Mouse (Mus musculus) layer of hippocampus, adult 9-11 months (tissue): ENCODE results near the gene Kcnip2.
A peak's percentile ranks its signal among the peaks of the same experiment; 100 is the strongest.
"Not testable (repeated sequence)": the region's sequence is repeated elsewhere in the genome, so short reads cannot be mapped to it uniquely, and the experiment has no call there.

ENCODE experiments used
- DNase-seq: peaks from one replicate; pipeline ENCODE4 v3.0.0; 2022

Kcnip2 gene

DNA sequence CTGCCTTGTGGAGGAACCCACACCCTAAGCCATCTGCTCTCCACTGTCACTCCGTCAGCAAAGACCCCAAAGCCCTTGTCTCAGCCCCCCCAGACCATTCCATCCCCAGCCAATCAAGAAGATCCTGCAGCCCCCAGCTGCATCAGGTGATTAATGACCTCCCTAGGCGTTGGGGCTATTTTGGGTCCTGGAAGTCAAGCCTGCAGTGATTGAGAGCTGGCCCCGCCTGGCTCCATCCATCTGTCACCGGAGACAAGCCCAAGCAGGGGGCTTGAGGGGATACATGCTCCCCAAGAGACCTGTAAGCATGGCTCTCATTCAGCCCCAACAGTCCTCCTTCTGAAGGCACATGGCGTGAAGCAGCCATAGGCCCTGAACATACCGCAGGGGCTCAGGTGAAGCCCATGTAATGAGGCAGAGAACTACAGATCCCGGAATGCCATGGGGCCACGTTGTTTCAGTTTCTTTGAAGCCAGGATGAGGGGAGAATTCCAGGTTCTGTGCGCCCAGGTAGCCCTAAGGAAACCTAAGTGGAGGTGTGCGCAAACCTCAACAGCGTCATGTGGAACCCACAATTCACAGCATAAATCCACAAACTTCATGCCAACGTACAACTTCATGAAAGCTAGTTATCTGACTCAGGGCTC, 4.7 kb downstream of the Kcnip2 start:
- no peak for DNase-seq

DNA sequence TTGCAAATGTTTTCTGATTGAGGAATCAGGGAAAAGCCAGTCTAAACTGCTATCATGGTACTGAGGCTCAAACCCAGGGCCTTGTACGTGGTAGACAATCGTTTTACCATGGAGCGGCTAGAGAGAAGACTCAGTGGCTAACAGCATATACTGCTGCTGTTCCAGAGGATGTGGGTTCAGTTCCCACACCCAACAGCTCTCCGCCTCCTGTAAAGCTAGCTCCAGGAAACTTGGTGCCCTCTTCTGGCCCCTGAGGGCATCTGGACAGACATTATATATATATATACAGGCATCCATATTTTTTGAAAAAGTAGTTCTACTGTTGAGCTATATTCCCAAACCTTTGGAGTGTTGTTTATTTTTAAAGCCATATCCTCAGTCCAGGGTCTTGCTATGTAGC, 8.1 kb downstream of the Kcnip2 start:
- DNase-seq: no peak

GRCm38 (mm10) chr19:45805817-45806216, 10.0 kb downstream of the Kcnip2 start:
- DNase-seq: not testable (repeated sequence)

DNA sequence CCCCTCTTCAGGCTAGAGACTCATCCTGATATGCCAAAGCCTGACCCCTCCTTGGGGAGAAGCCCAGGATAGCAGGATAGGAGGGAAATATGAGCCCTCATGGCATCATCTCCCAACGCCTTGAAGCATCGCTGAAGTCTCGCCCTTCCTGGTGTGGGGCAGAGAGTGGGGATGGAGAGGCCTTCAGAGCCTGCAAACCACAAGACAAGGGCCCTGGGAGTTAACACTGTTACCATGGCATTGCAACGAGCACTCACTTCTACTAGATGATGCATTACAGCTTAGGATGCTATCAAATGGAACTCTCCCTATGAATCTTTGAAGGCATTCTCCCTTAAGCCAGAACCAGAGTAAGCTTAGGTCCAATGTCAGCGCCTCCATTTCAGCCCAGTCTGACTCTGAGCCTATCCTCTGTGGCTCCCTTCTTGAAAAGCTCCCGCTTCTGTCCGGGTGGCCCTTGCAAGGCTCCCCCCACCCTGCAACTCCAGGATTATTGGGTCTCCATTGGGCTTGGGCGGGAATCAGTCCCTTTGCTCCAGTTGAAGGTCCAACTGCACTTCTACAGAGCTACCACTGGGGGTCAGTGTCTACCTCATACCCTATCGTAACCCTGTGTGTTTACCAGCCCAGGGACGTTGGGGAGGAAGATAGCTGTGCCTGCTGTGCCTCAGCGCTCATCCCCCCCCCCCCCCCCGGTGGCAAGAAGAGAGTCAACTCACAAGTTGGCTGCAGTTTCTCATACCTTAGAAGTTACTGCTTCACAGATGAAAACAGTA, 11.1 kb downstream of the Kcnip2 start:
- no peak for DNase-seq

DNA sequence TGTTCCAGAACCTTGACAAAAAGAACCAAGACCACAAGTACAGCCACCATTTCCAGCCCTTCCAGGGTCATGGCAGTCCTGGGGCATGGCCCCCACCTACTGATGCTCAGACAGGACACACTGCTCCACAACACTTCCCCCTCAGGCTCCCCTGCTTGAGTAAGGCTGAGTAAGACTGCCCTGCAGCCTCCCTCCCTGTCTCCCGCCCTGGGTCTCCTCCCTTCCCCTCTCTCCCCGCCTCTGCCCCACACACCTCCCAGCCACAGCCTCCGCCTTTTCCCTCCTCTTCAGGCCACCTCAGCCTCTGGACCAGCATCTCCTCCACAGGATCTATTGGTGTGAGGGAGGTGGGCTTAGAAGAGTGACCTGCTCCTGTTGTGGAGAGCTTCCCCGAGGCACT, 12.5 kb downstream of the Kcnip2 start:
- DNase-seq: no peak

- no peak for DNase-seq
Observed at GRCm38 (mm10) chr19:45802702-45803101, 13.2 kb downstream of the Kcnip2 start.

DNA sequence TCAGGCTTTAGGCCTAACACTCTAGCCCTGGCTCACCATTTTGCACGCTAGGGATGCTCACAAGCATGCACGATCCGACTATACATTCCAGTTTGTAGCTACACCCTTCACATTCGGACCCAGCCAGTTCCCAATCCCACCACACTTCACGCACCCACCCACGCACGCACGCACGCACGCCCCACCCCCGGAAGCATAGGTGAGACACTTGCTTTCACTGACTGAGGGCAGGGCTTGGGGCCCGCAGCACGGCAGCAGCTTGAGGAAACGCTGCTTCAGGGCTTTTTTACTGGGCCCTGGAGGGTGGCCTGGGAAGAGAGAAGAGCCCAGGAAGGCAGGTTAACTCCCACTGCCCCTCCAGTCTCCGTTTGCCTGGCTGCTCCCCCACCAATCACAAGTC, 19.0 kb downstream of the Kcnip2 start:
- DNase-seq: no peak

GRCm38 (mm10) chr19:45796061-45796556, 19.8 kb downstream of the Kcnip2 start:
- DNase-seq: no peak

DNA sequence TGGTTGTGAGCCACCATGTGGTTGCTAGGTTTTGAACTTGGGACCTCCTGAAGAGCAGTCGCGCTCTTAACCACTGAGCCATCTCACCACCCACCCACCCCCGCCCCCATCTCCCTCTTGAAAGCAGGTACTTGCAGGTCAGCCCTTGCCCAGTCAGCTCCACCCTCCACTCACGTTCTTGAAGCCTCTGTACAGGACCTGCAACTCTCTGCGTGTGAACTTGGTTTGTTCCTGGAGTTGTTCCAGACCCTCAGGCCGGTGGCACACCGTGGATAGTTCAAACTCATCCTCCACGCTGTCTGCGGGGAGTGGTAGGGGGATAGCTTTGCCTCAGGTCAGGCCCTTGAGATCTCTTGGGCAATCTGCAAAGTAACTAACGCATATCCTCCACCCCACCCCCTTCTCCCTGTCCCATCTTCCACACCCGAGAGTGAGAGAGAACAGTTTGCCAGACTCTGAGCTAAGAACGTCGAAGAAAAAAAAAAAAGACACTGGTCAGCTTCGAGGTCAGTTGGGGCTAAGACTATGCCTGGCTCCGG, 20.4 kb downstream of the Kcnip2 start:
- no peak for DNase-seq

DNA sequence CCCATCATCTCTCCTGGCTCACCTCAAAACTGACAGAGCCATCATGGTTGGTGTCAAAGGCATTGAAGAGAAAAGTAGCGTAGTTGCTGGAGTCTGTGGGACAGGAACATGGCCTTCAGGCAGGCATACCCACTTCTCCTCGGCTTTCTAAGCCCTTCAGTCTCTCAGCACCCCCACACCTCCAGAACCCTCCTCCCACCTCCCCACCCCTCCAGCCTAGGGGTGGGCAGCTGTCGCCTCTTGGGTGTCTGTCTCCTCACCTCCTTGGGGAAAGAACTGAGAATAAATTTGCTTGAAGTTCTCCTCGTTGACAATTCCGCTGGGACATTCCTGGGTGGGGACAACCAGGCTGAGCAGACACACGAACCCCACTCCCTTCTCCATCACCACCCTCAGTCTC, 21.1 kb downstream of the Kcnip2 start:
- DNase-seq: no peak

- no peak for DNase-seq
Observed at GRCm38 (mm10) chr19:45792404-45792803, 23.5 kb downstream of the Kcnip2 start.

GRCm38 (mm10) chr19:45789888-45790874, 25.7 kb downstream of the Kcnip2 start:
- DNase-seq: no peak

GRCm38 (mm10) chr19:45789365-45789764, 26.5 kb downstream of the Kcnip2 start:
- no peak for DNase-seq

DNA sequence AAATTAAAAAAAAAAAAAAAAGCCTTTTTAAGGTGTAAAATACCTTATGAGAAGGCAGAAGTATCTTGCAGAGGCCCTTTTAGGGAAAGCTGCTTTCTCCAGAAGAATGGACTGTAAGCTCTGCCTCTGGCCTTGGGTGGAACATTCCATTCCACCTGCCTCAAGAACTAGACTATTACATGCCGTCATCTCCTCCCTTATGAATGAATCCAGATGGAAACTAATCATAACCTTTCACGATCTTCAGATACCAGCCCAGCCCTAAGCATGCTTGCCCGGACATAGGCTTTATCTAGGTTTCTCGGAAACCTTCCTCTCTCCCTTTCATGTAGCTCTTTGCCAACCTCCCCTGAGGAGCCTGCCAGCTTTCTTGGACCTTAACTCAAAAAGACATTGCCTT, 27.5 kb downstream of the Kcnip2 start:
- no peak for DNase-seq

DNA sequence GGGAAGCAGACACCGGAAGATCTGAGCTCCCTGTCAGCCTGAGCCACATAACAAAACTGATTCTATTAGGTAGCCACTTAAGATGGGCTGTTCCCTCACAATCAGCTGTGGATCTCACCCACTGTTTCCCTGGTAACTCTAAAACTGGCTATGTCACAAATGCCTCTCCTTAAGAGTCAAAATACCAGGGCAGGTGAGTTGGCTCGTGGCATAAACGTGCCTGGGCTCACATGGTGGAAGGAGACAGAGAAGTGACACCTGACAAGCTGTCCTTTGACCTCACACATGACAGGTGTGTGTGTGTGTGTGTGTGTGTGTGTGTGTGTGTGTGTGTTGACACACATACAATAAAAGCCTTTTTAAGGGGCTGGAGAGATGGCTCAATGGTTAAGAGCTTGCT, 28.4 kb downstream of the Kcnip2 start:
- DNase-seq: no peak

DNA sequence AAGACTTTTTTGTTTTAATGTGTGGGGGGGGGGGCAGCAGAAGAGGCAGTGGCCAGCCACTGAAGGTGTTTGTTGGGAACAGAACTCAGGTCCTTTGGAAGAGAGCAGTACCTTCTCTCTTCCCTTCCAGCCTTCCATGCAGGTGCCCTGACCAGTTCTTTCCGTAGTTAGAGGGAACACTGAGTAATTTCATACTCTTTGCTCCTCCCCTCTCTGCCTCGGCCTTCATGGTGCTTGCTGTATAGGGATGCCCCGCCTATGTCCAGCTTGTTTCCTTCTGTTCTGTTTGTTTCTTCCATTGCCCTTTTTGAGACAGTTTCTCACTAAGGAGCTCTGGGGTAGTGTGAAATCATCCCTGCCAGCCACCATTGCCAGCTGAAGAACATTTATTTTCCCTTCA, 30.4 kb downstream of the Kcnip2 start:
- no peak for DNase-seq

GRCm38 (mm10) chr19:45783933-45784576, 31.8 kb downstream of the Kcnip2 start:
- no peak for DNase-seq

- peak; percentile 99 for DNase-seq
Observed at GRCm38 (mm10) chr19:45783181-45783932, 32.5 kb downstream of the Kcnip2 start, which contains the start of gene Mgea5. TSS of gene Mgea5 (minus strand) at chr19:45783837.

GRCm38 (mm10) chr19:45782315-45783001, 33.4 kb downstream of the Kcnip2 start:
- DNase-seq: peak; percentile 62

DNA sequence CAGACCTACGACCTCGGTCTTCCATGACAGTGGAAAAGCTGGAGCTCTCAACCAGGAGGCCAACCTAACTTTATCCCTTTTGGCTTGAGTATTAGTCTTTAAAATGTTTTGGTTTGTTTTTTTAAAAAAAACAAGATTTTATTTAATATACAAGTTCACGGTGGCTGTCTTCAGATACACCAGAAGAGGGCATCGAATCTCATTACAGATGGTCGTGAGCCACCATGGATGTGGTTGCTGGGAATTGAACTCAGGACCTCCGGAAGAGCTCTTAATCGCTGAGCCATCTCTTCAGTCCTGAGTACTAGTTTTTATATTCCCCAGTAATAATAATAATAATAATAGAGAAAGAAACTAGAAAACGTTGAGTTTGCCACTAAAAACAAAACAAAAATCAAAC, 34.2 kb downstream of the Kcnip2 start:
- no peak for DNase-seq

GRCm38 (mm10) chr19:45780350-45780915, 35.4 kb downstream of the Kcnip2 start:
- DNase-seq: no peak
